Mouse (Mus musculus) brain, embryonic 14.5 days (tissue): ENCODE measurements around the gene Zc3h12c.

Experiments
- CTCF ChIP-seq: fragments of 200-500 bp; IDR thresholded peaks from 2 replicates; pipeline ENCODE4 v1.5.1; 2012; ENCODE audit warnings: inconsistent platforms, mild to moderate bottlenecking, moderate library complexity, borderline replicate concordance; ENCODE audit not compliant: insufficient read depth, insufficient read length; ENCODE audit errors: extremely low read depth
- POLR2A ChIP-seq: fragments of 200-500 bp; IDR thresholded peaks from 2 replicates; pipeline ENCODE4 v1.6.1; 2012; ENCODE audit warnings: mild to moderate bottlenecking, inconsistent platforms, borderline replicate concordance; ENCODE audit not compliant: poor library complexity, insufficient read depth, insufficient read length, severe bottlenecking; ENCODE audit errors: extremely low read depth

GRCm38 (mm10) chr9:52130348-52130747, 38.0 kb downstream of the Zc3h12c start:
- TF ChIP-seq CTCF (peak; percentile 44; the same call in 1 of the 2 replicates), POLR2A (no peak)
